Comparison of ENCODE assay signal across 8 mouse cellular contexts in the genomic region with DNA sequence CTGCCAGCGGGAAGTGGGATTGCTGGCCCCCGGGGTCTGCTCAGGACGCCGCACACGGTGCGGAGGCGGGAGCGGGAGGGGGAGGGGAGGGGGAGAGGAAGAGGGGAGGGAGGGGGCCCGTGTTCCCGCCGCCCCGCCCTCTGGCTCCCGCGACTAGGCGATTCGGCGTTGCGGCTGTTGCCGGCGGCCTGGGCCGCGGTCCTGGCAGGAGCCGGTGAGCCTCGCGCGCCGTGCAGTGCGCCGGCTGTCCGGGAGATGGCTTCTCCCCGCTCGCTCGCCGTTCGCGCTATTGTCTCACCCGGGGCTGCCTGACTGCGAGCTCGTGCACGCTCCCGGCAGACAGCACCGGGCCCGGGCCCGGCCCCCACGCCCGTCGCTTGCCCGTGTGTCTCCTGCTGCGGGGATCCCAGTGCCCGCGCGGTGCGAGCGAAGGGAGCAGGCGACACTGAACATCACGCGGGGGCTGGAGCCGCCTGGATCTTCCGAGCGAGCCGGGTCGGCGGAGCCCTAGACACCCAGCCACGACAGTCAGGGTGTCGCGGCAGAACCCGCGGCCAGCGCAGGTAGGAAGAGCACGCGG. TPM values are rescaled to one million over a fixed set of nuclear protein-coding genes. Genes with fewer than 3 reads are reported as not detected.
DNase-seq lines count a peak whose midpoint lies in the region; ATAC-seq and TF ChIP-seq lines count a peak whose summit lies in the region.

No protein-coding gene starts in this region.

- no peaks in the 10 kb centered on the region for H3K36me3 ChIP-seq in hindbrain, embryonic 15.5 days

- no peaks in the 10 kb centered on the region for H3K27me3 ChIP-seq in hindbrain, embryonic 15.5 days

- H3K4me2 ChIP-seq in hindbrain, embryonic 15.5 days: peak overlapping the region; percentile 59

- WGBS in hindbrain, embryonic 15.5 days: under 1% methylated on average over 58 of the region's 71 CpGs

- intact Hi-C loops in gastrocnemius, adult 2 months (cut with DNase I): loop anchor here (2.0 to 10.0 kb wide), 3 partner anchors 23 to 269 kb away; no protein-coding TSS in a partner anchor

- H3K4me1 ChIP-seq in hindbrain, embryonic 15.5 days (replicated peaks): peaks cover 45% of the 10 kb centered on the region

- peak; percentile 74 for TF ChIP-seq CTCF in gastrocnemius, adult 2 months (IDR thresholded peaks at IDR 0.05)

- peak; percentile 91 for ATAC-seq in hindbrain, embryonic 15.5 days (ENCODE audit: low FRiP score, low read depth)
- peak; percentile 88 for ATAC-seq in megakaryocyte, adult 5-6 weeks (ENCODE audit: poor library complexity, severe bottlenecking)

- peak; percentile 67 for DNase-seq in T-cell, adult 2 months (ENCODE audit: low spot score)
- peak; percentile 50 to 83 for DNase-seq in cerebellum, postnatal 4 days (ENCODE audit: low spot score in 2 of 2)
- peak; percentile 91 for DNase-seq in gastrocnemius, adult 2 months
- DNase-seq in left cerebral cortex, adult 8-10 months (ENCODE audit: low spot score in 2 of 2): peak; percentile 46 to 51
- peak; percentile 77 for DNase-seq in right cerebral cortex, adult 18-20 months
- peak; percentile 74 for DNase-seq in urinary bladder, adult 2 months (ENCODE audit: low spot score)

- H3K9ac ChIP-seq in hindbrain, embryonic 15.5 days: peak overlapping the region; percentile 99

- H3K9me3 ChIP-seq in hindbrain, embryonic 15.5 days: no peaks in the 10 kb centered on the region

- peak overlapping the region; percentile 97 for H3K4me3 ChIP-seq in gastrocnemius, adult 2 months
- H3K4me3 ChIP-seq in hindbrain, embryonic 15.5 days: peak overlapping the region; percentile 96

- peak overlapping the region; percentile 93 for H3K27ac ChIP-seq in gastrocnemius, adult 2 months
- peak overlapping the region; percentile 97 for H3K27ac ChIP-seq in hindbrain, embryonic 15.5 days (replicated peaks)

RNA-seq across cellular contexts. Expression of gene Pik3c2b, which starts 0.5 kb away (rescaled TPM):
- 10 to 100 TPM in 1 of 2 experiments, 1 to 10 TPM in 1; 9.8 to 11.0 TPM for total RNA-seq in gastrocnemius, adult 2 months (2021)
- 12.2 and 13.3 TPM in 2 replicates for polyA plus RNA-seq in hindbrain, embryonic 15.5 days (2015; fragmentation: Nextera tagmentation; extraction: Ambion mirVana)
- total RNA-seq in left cerebral cortex, adult 8-10 months (2022): 10 to 100 TPM; 19.4 to 22.5 (median 21.3) TPM
- 0.67 and 1.1 TPM in 2 replicates for total RNA-seq in megakaryocyte, adult 5-6 weeks (2015)
- total RNA-seq in megakaryocyte, adult 5-6 weeks (2017): 0.48 and 0.98 TPM in 2 replicates
- 11.6 and 13.1 TPM in 2 replicates for polyA plus RNA-seq in urinary bladder, adult 2 months (2012; rRNA removed)

RNA-seq across cellular contexts. Expression of gene Mdm4, which starts 15.6 kb away (rescaled TPM):
- total RNA-seq in gastrocnemius, adult 2 months (2021): 10 to 100 TPM; 26.3 to 32.4 TPM
- 35.9 and 36.8 TPM in 2 replicates for polyA plus RNA-seq in hindbrain, embryonic 15.5 days (2015; fragmentation: Nextera tagmentation; extraction: Ambion mirVana)
- 10 to 100 TPM; 78.7 to 86.6 (median 81.7) TPM for total RNA-seq in left cerebral cortex, adult 8-10 months (2022)
- total RNA-seq in megakaryocyte, adult 5-6 weeks (2015): 66.6 and 69.0 TPM in 2 replicates
- total RNA-seq in megakaryocyte, adult 5-6 weeks (2017): 88.5 and 97.9 TPM in 2 replicates
- polyA plus RNA-seq in urinary bladder, adult 2 months (2012; rRNA removed): 80.1 and 92.2 TPM in 2 replicates

Comparison
In these comparisons a context has a peak if more than half of its experiments do, and no peak if none do; other contexts are left out.
1. Peak in every context shown above with its lines: DNase-seq, ATAC-seq, H3K4me3 ChIP-seq and H3K27ac ChIP-seq.
2. RNA of gene Pik3c2b, which starts 0.5 kb away (total RNA-seq): 19.4 to 22.5 TPM in left cerebral cortex, adult 8-10 months and 9.8 to 11.0 TPM in gastrocnemius, adult 2 months; 0.48 to 1.1 TPM in megakaryocyte, adult 5-6 weeks; every median in the first group is over 4 times any median in the second.